Mouse (Mus musculus): ENCODE results near the gene Rasal1. TPM values are rescaled to one million over a fixed set of nuclear protein-coding genes. Genes with fewer than 3 reads are reported as not detected.

The Rasal1 gene
- polyA plus RNA-seq, 2 experiments from 2014 or later, result 7.2 to 15.4 TPM

DNA sequence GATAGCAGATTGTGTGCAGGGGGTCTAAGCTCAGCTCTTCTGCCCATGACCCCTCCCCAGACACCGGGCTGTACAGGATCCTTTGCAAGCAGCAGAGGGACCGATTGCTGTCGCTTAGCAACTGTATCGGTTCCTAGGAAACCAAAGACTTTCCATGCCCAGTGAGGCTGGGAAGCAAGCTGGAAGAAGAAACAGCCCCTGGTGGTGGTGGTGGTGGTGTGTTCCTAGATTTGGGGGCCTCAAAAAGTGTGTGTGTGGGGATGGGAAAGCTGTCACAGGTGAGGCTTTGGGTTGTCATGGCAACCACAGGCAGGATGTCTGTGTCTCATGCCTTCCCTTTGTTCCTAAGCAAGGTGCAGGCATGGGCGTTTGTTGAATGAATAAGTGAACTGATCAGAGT is 12.2 kb downstream of the Rasal1 start:
- no peak for ATAC-seq

DNA sequence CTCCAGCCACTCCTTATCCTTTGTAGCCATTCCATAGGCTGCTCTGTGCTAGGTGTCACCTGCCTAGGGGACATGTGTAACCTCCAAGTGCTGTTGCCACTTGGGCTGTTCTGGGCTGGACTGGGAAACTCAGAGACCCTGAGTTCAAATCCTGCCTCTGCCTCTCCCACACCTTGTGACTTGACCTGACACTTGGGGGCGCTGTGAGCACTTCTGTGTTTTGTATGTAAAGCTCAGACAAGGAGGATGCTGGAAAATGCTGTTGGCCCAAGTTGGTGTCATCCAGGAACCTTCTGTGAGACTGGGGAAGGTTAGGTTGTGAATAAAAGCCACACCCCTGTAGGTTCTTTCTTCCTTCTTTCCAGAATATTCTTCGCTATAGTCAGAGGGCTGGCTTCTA is 16.3 kb downstream of the Rasal1 start:
- ATAC-seq, result no peak

DNA sequence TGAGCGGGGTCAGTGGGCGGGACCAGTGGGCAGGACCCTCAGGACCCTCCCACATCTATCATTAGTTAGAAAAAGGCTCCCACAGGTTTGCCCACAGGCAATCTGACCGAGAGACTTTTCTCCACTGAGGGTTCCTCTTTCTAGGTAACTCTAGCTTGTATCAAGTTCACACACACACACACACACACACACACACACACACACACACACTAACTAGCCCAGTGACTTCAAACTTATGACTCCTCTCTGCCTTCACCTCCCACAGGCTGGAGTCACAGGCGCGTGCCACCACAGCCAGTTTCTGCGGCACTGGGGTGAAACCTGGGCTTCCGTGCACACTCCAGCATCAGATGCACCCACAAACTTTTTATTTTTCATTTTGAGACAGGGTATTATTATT is 20.1 kb downstream of the Rasal1 start:
- no peak for ATAC-seq

DNA sequence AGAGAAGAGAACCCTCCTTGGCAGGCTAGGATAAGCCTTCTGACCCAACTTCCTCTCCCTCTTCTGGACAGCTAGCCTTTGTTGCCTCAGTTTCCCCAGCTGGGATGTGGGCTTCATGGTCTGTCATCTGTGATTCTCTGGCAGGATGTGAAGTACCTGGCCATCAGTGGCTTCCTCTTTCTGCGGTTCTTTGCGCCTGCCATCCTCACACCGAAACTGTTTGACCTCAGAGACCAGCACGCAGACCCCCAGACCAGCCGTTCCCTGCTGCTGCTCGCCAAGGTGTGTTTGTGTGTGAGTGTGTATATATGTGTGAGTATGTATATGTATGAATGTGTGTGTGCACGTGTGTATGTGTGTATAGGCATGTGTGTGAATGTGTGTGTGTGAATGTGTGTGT is 21.5 kb downstream of the Rasal1 start:
- no peak for ATAC-seq

DNA sequence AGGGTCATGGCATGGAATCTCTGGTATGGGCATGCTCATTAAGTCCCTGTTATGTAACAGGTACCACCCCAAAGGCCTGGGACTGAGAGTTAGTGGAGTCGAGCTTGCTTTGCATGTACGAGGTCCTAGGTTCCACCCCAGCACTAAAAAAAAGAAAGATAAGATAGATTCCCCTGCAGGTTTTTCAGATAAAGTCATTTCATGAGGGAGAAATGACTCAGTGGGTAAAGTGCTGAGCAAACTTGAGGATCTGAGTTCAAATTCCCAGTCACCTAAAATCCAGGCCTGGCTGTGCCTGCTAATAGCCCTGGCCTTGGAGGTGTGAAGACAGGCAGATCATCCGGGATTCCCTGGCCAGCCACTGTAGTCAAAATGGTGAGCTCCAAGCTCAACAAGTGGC is 23.3 kb downstream of the Rasal1 start:
- no peak for ATAC-seq

DNA sequence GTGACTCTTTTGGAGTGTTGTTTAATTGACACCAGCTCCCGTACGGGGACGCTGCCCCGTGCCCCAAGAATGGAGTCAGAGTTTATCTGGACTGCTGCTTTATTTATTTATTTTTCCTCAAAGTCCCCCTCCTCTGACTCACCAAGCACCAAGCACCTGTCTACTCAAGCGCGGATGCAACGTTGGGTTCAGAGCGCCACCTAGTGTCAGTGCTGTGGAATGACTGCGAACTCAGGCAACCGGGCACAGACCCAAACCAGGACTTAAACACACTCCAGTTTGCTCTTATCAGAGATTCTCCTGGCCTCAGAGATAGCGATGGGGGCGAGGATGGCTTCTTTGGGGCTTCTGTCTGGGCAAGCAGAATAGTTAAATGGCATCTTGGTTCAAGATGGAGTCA is 25.0 kb downstream of the Rasal1 start:
- ATAC-seq, result peak; percentile 63

DNA sequence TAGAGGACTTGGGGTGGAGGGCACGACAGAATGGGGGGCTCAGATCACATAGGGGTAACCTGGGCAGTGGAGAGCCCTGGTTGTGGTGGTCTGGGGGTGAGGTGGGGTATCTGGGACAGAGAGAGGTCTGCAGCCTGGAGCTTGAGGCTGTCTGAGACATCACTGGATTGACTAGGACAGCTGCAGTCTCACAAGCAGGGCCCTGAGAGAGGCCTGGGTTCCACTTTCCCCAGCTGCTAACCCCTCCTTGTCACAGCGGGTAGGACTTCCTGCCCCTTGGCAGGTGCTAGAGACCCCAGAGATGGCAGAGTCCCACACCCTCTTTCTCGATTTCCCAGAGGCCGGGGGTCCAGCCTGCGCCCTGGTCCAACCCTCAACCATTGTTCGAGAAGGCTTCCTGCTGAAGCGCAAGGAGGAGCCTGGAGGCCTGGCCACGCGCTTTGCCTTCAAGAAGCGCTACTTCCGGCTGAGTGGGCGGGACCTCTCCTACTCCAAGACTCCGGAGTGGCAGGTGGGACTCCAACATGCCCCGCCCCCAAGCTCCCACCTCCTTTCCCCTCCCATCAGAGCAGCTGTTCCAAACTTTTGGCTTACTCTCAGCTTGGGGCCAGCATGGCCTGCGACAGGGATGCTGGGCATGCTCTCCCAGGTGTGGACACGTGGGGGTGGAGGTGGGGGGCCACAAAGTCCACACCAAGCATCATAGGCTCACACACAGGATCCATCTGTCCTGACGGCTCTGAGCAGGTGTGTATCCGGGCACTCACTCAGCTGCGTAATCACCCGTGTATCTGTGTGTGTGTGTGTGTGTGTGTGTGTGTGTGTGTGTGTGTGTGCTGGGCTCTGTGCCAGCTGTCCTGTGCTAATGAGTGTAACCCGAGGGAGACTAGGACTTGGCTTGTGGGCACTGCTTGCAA is 25.9 kb downstream of the Rasal1 start:
- ATAC-seq, result peak; percentile 20

DNA sequence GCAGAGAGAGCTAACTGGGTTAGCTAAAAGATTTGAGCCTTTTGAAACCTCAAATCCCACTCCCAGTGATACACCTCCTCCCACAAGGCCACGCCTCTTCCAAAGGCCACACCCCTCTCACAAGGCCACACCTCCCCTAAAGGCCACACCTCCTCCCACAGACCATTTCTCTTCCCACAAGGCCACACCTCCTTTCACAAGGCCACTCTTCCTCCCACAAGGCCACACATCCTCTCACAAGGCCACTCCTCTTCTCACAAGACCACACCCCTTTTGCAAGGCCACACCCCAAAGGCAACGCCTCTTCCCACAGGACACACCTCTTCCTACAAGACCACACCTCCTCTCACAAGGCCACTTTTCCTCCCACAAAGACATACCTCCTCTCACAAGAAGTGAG is 28.9 kb downstream of the Rasal1 start:
- ATAC-seq, result peak; percentile 62

DNA sequence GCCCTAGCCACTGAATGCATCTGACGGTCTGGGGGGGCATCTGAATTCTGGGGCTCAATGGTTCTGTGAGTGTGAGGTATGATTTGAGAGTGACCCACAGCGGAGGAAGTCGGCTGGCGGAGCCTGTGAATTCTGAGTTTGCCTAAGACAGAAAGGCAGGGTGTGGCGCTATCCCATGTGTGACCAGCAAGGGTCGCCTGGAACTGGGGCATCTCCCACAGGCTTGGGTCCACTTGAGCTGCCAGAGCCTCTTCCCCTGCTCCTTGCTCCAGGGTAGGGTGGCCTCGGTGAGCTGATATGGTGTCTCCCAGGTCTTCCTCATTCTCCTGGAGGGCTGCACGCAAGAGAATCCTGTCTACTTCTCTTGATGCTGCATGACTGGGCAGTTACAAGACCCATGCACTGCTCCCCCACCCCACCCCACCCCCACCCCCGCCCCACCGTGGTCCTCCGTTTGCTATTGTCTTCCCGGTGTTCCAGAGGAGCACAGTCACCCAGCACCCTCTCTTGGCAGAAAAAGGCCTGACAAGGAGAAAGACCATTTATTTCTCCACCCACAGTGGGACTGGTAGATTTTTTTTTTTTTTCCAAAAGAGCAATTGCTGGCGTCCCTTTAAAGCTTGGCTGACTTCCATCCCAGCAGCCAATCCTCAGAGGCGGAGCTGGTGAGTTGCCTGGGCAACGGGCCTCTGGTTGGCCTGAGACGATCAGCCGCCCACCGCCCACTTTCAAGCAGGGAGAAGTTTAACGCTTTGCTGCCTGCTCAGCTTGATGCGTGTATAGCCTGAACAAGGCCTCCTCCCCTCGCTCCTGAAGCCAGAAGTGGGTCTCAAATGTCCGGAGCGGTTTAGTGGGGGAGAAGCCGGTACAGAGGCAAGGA is 31.3 kb downstream of the Rasal1 start:
- peak; percentile 32 for ATAC-seq

DNA sequence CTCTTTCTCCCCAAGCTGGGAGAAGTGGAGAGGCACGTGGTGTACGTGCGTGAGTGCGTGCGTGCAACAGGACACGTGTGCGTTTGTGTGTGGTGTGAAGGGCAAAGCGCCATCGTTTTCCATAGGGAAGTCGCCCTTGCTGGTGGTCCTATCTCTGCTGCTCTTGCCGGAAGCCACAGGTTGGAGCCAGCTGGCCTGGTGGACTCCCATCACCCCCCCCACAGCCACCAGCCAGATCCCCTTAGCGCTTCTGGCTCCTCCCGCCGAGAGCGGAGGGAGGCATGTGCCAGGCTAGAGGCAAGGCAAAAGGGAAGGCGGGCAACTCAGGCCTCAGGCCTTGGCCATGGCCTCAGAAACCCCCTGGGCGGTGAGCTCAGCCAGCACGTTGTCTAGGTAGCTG is 32.3 kb downstream of the Rasal1 start:
- no peak for ATAC-seq

DNA sequence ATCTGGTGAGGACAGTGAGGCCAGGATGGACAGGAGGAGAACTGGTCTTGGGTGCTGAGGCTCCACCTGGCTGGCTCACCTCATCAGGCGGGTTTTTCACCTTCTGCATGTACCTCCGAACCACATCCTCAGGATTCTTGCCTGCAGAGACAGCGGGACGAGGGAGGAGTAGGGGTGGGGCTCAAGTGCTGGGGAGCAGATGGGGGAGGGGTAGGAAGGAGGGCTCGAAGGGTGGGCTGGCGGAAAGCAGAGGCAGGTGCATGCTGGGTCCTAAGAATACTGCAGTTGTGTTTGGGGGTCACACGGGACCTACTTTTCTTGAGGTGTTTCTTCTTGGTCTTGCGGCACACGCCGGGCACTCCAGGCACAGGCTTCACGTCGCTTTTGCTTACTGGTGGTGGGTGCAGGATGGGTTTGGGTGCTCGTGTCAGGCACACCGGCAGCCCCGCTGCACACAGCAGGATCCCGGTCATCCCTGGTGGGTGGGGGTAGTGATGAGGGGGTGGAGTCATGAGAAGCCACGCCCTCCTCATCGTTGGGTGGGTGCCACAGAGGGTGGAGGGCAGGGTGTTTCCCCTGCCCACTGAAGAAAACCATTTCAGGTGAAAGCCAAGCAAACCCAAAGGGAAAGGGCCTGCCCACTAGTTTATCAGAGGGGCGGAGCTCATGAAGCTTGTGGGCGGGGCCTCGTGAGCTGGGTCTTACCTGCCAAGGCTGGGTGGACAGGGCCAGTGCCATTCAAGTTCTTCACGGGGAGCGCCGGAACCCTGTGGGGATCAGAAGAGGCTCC is 34.6 kb downstream of the Rasal1 start:
- ATAC-seq, result no peak

DNA sequence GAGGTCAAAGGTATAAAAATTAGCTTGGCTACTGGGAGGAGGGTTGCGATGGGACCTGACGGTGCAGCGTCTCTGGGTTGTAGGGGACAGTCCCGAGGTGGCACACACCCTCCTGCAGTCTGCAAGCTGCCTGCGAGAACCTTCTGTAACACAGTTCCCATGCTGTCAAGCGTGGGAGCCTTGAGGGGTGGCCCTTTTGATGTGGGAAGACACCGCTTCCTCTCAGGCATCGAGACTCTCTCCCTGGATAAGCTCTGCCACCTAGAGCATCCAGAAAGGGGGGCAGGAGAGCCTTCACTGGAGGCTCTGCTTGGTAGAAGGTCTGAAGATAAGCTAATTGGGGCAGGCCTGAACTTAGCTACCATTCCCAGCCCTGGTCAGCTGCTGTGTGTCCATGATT is 37.1 kb downstream of the Rasal1 start:
- ATAC-seq, result peak; percentile 87

DNA sequence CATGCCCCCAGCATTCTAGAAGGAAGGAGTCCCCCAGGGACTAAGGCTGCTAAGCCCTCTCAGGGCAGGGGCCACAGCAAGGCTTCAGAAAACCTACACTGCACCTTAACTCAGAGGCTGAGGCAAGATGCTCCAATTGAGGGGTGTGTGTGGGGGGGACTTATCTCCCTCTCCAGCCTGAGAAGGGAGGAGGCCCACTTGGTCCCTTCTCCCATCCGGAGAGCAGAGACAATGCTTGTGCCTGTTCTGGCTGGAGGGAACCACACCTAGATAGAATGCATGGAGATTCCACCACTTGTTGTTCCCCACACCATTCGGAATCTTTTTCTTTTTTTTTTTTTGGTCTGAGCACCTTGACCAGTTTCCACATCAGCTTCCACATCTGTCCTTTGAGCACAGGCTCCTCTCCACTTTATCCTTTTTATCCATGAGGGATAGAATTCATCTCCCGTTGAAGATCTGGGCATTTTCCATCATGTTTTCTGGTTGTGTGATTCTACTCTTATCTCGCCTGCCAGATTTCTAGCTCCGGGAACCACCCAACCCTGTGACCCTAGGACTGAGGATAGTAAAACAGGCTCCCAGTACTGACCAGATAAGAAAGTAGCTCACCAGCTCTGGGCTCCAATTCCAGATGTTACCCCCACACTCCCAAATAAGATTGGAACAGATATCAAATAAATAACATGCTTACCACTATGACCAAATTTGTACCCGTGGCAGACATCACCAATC is 38.3 kb downstream of the Rasal1 start:
- ATAC-seq, result no peak

DNA sequence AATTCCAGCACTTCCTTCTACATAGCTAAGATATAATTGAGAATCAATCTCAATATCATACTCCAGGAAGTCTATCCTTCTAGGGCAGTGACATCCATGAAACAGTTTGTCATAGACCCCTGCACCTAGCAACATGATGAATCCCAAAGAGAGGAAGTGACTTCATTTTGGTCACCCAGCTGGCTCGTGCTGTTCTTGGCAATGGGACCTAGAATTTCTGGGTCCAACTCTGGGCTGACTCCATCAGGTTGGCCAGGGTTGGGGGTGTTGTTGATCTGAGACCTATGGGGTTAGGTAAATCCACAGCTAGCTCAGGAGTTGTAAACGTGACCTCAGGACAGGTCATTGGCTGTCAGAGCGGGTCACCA is 38.9 kb downstream of the Rasal1 start:
- no peak for ATAC-seq

DNA sequence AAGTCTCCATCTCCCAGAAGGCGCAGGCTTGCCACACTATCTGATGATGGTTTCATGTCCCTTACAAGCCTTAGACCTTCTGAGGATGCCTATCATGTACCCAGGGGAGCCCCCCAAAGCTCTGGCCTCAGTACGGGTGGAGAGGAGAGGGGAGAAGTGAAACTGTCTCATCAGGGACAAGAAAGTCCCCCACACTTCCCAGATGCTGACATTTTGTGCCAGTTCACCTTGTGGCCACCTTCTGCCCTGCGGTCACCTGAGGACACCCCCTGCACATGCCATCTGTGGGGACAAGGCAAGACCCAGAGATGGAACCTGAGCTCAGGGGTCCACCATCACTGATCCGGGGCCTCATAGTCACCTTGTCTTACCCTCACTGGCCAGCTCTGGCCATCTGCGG is 39.3 kb downstream of the Rasal1 start:
- ATAC-seq, result no peak

DNA sequence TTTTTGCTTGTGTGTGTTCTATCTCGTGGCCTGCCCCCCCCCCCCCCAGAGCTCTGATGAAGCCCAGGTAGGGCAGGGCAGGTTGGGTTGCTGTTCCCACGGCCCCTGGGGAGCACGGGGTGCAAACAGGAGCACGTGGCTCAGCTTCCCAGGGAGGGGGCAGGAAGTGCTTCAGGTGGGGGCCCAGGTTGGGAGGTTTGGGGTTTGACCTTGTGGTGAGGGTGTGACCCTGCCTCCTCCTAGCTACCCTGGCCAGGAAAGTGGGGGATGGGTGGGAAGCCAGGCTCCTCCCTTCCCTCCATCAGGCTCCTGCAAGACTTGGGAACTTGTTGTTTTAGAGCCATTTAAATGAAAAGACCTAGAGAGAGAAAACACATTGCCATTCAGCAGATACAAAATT is 39.8 kb downstream of the Rasal1 start:
- peak; percentile 39 for ATAC-seq

DNA sequence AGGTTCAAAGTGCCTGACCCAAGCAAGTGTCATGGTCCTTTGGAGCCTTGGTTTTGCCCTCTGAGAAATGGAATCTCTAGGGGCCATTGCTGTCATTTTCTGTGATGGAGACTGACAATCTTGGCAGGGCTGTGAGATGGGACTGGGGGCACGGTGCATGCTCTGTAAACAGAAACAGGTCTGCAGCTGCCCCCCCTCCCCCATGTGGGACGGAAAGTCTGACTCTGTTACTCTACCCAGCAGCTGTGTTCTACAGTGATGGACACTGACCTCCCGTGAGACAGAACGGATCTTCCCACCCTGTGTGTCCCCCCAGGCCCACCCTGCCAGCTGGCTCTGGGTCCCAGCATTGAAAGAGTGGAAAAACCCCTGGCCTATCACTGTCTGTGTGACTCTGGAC is 41.8 kb downstream of the Rasal1 start:
- no peak for ATAC-seq

DNA sequence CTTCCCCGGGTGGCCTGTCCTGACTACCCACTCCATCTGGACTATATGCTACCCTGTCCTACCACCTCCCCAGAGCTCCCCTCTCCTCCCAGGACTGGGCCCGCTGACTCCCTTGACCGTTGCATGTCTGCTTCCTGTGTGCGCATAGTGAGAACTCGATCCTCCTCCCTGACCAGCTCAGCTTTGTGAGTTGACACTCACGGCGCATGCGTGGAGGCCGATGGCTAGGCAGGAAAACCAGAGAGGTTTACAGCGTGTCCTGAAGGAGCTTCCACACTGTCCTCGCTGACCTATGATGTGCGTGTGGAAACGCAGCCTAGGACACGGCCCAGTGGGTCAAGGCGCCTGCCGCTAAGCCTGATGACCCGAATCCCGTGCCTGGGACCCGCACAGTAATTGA is 43.4 kb downstream of the Rasal1 start:
- no peak for ATAC-seq

DNA sequence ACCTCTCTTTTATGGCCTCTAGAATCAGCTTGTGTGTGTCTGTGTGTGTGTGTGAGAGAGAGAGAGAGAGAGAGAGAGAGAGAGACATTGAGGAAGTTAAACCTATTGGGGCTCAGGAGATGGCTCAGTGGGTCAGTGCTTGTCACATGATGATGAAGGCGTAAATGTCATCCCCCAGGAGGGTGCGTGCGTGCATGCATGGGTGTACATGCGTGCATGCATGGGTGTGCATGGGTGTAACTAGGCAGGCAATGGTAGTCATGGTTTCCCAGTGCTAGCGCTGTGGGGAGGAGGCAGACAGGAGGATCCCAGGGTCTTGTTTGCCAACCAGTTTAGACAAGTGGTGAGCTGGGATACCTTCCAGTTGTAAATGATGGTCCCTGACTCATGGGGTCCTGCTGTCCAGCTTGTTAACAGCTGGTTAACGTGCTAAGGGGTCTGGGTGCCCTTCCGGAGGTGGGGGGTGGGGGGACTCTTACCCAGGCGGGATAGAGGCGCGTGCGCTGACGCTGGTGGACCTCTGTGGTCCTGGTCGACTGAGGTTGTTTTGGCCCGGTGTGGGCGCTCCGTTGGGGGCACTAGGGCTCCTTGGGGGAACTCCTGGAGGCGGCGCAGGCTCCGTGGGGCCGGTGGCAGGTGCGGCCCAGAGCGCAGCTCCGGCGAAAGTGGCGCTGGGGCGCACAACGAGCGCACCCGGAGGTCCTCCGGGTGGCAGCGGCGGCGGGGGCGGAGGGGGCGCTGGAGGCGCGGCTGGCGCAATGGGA is 45.5 kb downstream of the Rasal1 start:
- ATAC-seq, result no peak

DNA sequence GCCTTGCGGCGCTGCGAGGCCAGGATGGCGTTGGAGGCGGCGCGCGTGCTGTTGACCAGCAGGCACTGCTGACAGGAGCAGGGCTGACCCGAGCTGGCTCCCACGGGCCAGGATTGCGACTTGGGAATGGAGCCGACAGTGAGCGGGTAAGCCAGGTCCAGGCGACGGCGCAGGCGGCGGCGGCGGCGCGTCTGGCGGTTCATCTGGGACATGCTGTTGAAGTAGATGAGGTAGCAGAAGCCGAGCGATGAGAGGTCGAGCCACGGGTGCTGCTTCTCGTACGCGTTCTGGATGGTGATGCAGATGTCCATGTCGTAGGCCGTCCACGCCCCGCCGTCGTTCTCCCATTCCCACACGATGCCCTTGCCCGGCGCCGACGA is 46.1 kb downstream of the Rasal1 start:
- no peak for ATAC-seq

DNA sequence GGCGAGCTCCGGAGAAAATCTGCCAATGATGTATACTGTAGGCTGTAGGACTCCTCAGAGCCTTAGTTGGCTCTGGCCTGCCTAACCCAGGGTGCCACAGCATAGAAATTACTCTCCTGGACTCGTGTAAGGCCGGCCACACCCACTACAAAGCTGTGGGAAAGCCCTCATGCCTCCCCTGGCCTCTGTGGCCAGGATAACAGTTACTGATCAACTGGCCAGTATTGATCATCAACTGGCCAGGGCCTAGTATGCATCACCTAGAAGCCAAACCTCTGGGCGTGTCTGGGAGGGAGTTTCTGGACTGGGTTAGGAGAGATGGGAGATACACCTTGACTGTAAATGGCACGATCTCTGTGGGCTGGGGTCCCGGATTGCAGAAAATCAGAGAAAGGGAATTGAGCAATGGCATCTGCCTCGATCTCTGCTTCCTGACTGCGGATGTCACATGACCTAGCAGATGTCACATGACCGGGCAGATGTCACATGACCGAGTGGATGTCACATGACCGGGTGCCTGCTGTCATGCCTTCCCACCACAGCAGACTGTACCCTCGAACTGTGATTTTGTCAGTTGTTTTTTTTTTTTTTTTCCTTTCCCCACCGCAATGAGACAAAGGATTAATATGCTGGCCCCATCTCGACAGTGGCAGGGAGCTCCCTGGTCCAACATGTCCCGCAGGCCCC is 47.6 kb downstream of the Rasal1 start:
- peak; percentile 20 for ATAC-seq

All from CD4-positive, CD25-positive, alpha-beta regulatory T cell, adult 4 months (primary cell).